Mouse (Mus musculus): ENCODE data around the gene Olfr1281. TPM values are rescaled to one million over a fixed set of nuclear protein-coding genes. Genes with fewer than 3 reads are reported as not detected.

Gene Olfr1281
- polyA plus RNA-seq, 1 experiment from 2014 or later = not detected

Other genes starting within 250 kb of the Olfr1281 start
- not detected in 2 replicates for gene Gm13941, start 220.5 kb upstream of the Olfr1281 start, polyA plus RNA-seq (2014; fragmentation: Nextera tagmentation; extraction: Ambion mirVana)
- not detected in 2 replicates for gene Gm15130, start 173.6 kb upstream of the Olfr1281 start, polyA plus RNA-seq (2014; fragmentation: Nextera tagmentation; extraction: Ambion mirVana)
- not detected in 2 replicates for gene 4930430A15Rik, start 96.9 kb upstream of the Olfr1281 start, polyA plus RNA-seq (2014; fragmentation: Nextera tagmentation; extraction: Ambion mirVana)
- not detected in 2 replicates for gene Olfr1275, start 91.2 kb upstream of the Olfr1281 start, polyA plus RNA-seq (2014; fragmentation: Nextera tagmentation; extraction: Ambion mirVana)
- not detected in 2 replicates for gene Olfr1276, start 72.0 kb upstream of the Olfr1281 start, polyA plus RNA-seq (2014; fragmentation: Nextera tagmentation; extraction: Ambion mirVana)
- not detected in 2 replicates for gene Olfr1277, start 52.4 kb upstream of the Olfr1281 start, polyA plus RNA-seq (2014; fragmentation: Nextera tagmentation; extraction: Ambion mirVana)
- not detected in 2 replicates for gene Olfr1278, start 36.4 kb upstream of the Olfr1281 start, polyA plus RNA-seq (2014; fragmentation: Nextera tagmentation; extraction: Ambion mirVana)
- gene Olfr1279, start 25.9 kb upstream of the Olfr1281 start, polyA plus RNA-seq (2014; fragmentation: Nextera tagmentation; extraction: Ambion mirVana) = not detected in 2 replicates
- gene Olfr1280, start 12.5 kb upstream of the Olfr1281 start, polyA plus RNA-seq (2014; fragmentation: Nextera tagmentation; extraction: Ambion mirVana) = not detected in 2 replicates
- gene Olfr1282, start 9.6 kb downstream of the Olfr1281 start, polyA plus RNA-seq (2014; fragmentation: Nextera tagmentation; extraction: Ambion mirVana) = not detected in 2 replicates
- not detected in 2 replicates for gene Olfr1283, start 40.3 kb downstream of the Olfr1281 start, polyA plus RNA-seq (2014; fragmentation: Nextera tagmentation; extraction: Ambion mirVana)
- gene Olfr1284, start 49.0 kb downstream of the Olfr1281 start, polyA plus RNA-seq (2014; fragmentation: Nextera tagmentation; extraction: Ambion mirVana) = not detected in 2 replicates
- not detected in 2 replicates for gene Olfr1286, start 96.6 kb downstream of the Olfr1281 start, polyA plus RNA-seq (2014; fragmentation: Nextera tagmentation; extraction: Ambion mirVana)
- not detected in 2 replicates for gene Olfr1287, start 122.6 kb downstream of the Olfr1281 start, polyA plus RNA-seq (2014; fragmentation: Nextera tagmentation; extraction: Ambion mirVana)
- not detected in 2 replicates for gene Olfr1288, start 147.6 kb downstream of the Olfr1281 start, polyA plus RNA-seq (2014; fragmentation: Nextera tagmentation; extraction: Ambion mirVana)
- gene Olfr1289, start 154.3 kb downstream of the Olfr1281 start, polyA plus RNA-seq (2014; fragmentation: Nextera tagmentation; extraction: Ambion mirVana) = not detected in 2 replicates
- gene Olfr1290, start 167.3 kb downstream of the Olfr1281 start, polyA plus RNA-seq (2014; fragmentation: Nextera tagmentation; extraction: Ambion mirVana) = not detected in 2 replicates
- not detected in 2 replicates for gene Olfr1291-ps1, start 170.7 kb downstream of the Olfr1281 start, polyA plus RNA-seq (2014; fragmentation: Nextera tagmentation; extraction: Ambion mirVana)
- not detected in 2 replicates for gene Olfr1293-ps, start 198.7 kb downstream of the Olfr1281 start, polyA plus RNA-seq (2014; fragmentation: Nextera tagmentation; extraction: Ambion mirVana)
- gene Olfr1294, start 213.8 kb downstream of the Olfr1281 start, polyA plus RNA-seq (2014; fragmentation: Nextera tagmentation; extraction: Ambion mirVana) = not detected in 2 replicates
- gene Olfr1295, start 243.2 kb downstream of the Olfr1281 start, polyA plus RNA-seq (2014; fragmentation: Nextera tagmentation; extraction: Ambion mirVana) = not detected in 2 replicates